Mouse (Mus musculus): ENCODE results near the gene Angptl7.

Gene Angptl7

DNA sequence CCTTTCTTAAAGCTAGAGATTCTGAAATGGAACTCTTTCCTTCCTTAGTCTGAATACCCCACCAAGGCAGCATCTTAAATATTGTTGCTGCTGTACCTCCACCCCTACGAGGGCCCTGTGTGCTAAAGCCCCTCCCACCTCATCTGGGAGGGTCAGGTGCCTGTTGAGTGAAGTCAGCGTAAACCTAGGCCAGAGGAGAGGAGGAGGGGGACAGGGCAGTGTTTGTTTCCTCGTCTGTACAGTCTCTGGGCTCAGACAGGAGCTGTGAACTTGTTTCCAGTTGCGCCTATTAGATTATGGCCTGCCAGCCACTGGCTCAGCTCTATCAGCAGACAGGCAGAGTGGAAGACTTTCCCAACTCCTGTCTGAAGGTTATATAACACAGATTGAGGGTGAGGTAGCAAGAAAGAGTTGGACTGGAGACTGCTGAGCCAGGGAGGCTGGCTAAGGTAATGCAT is at the start of gene Angptl7:
Angptl7 (minus strand) TSS at position 51 of the 458 bp plus-strand sequence.
- DNase-seq = no peak

DNA sequence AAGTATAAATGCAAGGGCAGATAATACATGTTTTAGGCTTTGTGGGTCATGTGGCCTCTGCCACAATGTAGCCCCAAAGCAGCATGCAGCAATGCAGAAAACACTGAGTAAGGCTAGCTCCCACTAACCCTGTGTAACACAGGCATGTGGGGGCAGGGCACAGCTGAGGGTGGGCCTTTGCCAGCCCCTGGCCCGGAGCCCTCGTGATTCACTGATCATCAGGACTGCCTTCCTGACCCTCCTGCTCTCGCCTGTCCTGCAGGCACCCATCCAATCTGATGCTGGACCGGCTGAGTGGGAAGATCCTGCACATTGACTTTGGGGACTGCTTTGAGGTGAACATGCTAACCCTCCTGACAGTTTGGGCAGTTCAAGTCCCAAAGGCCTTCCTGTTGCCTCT is 48.8 kb upstream of the Angptl7 start:
- DNase-seq = no peak

DNA sequence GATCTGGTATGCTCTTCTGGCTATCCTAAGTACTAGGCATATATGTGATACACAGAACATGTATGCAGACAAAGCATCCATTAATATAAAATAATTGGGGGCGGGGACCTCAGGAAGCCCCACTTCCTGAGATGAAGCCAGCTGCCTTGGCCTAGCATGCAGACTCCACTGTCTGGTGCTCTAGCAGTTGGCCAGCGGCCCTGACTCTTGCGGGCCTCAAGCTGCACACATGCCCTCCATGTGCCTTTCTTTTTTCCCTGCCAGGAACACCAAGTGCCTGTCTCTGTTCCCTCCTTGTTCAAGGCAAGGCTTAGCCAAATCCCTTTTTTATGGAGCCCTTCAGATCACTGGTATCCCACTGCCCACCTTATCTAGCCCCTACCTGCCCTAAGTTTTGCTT is 35.6 kb upstream of the Angptl7 start:
- peak; percentile 52 to 69 for DNase-seq

DNA sequence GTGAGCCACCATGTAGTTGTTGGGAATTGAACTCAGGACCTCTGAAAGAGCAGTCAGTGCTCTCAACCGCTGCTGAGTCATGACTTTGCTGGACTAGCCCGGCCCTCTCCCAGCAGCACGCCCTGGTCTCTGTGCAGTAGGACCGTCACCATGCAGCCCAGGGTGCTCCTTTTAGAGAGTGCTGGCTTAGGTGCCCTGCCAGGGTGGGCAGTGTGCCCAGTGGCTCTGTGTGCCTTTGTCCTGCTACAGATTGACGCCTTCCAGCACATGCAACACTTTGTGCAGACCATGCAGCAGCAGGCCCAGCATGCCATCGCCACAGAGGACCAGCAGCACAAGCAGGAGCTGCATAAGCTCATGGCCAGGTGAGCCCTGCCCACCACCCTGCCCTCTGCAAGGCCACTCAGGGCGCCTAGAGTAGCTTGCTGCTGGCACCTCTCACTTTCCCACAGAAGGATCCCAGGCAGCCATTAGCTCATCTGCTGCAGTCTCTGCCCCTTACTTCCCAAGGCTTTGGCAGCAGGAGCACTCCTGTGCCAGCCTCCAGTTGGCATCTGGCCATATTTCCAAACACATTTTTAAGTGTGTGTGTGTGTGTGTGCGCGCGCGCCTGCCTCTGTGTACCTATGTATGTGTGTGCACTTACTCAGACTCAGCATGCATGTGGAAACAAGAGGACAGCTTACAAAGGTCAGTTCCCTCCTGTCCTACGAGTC is 33.5 kb upstream of the Angptl7 start:
- peak; percentile 64 to 76 for DNase-seq

DNA sequence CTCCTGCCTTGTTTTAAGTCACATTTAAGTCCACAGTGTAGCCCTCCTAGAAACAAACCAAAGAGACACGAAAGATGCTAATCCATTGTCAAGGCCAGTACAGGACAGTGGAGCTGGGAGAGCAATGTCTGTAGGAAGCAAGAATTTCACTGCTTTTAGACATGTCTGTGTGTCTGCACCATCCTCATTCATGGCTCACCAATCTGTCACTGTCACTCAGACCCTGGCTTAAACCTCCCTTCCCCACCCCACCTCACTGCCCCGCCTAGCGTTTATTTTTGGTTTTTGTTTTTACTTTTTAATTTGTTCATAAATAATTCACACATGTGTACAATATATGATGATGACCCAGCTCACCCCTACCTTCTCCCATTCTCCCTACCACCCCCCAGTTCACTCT is 32.3 kb upstream of the Angptl7 start:
- no peak for DNase-seq

DNA sequence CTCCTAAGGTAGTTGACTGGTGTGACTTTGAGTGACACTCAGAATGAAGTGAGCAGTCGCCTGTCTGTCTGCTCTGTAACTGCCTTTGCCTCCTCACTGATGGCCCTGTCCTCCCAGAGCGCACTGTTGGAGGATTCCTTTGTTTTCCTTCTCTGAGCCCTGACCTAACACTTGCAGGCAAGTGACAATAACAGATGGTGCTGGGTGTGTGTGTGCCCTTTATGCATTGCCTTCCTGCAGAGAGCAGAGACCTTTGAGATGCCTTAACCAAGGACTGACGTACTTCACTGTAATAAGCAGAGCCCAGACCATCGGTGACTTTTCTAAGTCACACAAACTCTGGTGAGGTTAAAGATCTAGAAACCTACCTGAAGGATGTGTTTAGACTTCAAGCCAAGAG is 31.1 kb upstream of the Angptl7 start:
- DNase-seq = peak; percentile 34 to 56

DNA sequence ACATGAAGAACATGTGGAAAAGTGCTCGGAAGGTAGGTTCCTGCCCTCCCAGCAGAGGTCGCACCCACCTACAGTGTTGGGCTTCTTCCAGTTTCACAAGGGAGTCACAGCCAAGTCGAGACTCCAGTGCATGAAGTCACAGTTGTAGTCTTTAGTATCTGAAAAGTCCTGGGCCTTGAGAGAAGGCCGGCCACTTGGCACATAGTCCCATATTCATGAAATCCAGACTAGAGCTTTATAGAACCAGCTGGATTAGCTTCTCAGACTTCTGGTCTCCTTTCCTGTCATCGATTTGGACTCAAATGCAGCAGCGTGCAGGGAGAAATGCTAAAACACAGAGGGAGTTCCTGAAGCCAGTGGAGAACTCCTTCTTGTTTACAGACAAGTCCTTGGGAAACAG is 30.5 kb upstream of the Angptl7 start:
- DNase-seq = no peak

DNA sequence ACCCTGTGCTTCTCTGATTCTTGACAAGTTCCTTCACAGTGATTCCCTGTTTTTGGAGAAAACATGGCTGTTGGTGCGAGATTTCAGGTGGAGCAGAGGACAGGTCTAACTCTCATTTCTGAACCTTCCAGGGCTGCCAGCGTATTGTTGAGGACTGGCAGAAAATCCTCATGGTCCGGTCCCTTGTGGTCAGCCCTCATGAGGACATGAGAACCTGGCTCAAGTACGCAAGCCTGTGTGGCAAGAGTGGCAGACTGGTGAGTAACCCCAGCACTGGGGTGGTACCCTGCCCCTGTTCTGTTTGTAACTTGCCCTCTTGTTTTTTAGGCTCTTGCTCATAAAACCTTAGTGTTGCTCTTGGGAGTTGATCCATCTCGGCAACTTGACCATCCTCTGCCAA is 30.1 kb upstream of the Angptl7 start:
- no peak for DNase-seq

DNA sequence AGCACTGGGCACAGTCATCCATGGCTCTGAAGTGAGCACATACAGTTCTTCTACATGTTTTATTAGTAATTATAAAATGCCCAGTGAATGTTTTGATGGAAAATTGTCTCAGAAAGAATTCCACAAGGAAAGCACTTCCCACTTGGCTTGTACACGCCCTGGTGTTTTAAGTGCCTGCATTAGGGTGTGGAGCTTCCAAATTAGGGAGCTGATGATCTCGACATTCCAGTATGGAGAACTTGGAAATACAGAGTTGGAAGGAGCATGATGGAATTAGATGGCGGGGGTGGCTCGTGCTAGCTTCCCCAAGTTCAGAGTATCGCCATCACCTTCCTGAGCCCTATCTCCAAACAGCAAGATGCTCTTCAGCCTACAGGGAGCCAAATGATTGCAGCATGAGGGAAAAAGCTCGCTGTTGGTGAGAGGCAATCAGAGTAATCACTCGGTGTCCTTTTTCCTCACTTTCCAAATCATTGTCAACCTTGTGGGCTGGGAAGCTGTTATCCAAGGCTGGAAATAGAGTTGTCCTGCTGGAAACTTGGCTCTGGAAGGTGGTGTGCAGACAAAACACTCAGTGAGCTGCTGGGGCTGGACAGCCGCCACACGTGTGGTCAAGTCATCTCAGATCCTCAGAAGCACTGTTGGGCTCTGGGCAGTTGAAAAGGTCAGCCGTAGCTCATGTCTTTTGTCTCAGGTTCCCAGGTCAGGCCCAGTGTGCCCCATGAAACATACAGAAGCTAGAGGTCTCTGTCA is 27.1 kb upstream of the Angptl7 start:
- DNase-seq = no peak

DNA sequence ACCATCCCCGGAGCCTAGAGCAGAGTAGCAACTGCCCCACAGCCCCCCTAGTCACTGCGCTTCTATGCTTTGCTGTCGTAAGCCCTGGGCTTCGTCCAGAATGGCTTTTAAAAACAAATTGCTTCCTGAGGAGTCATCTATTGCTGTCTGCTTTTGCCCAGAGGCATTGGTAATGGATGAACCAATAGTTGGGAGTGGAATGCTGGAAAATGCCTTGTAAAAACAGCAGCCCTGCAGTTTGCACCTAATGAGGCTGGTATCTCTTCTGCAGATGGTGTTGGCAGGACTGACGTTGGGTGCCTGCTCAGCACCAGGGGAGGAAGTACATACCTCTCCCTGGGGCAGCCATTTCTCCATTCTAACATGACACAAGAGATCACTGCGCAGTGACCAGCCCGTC is 23.3 kb upstream of the Angptl7 start:
- DNase-seq = no peak

DNA sequence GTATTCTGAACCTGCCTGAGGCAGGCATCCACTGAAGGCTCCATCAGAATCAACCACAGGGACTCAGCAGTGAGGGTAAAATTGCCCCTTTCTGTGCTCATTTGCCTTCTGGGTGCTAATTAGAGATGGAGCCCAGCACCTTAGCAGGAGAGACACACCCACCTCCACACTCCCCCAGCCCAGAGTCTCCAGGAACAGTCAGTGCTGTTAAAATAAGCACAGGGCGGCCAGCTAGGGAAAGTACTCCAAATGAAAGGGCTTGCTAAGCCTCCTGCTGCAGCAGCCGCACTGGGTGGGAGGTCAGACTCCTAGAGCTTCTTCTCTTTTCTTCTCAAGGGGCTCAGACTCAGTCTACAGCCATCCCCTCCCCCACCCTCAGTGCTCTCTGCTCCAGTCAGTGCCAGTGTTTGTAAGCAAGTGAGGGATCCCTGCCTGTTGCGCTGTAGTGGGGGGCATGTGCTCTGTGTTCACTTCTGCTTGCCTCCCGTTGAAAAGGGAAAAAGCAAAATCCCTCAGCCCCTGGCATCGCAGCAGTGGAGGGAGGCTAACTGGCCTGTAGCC is 18.1 kb upstream of the Angptl7 start:
- DNase-seq = no peak

DNA sequence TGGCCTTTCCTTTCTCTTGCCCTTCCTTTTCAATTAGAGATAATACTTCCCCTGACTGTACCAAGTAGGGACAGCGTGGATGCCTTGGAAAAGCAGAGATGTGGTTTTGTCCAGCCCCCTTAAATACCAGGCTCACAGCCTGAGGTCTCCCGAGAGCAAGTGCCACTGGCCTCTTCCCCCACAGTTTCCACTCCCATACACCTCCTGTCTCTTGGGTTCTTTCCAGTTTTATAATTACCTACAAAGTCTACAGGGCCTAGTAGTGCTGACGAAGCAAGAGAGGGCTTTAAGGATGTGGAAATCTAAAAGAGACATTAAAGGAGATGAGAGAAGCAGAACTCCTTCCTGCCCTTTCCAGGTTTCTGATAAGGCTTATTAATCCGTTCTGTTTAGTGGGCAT is 17.5 kb upstream of the Angptl7 start:
- DNase-seq = no peak

DNA sequence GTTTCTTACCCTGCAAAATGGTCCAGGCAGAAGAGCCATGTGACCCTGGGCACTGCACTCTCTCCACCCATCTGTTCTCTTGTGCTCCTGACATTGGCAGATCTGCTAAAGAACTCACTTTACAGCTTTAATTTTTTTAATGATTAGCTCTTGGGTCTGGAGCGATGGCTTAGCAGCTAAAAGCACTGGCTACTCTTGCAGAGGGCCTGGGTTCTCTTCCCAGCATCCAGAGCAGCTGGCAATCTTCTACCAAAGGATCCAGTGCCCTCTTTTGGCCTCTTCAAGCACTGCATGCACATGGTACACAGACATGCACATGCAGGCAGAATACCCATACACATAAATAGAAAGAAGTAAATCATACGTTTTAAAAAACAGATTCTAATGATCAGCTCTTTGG is 15.1 kb upstream of the Angptl7 start:
- DNase-seq = no peak

DNA sequence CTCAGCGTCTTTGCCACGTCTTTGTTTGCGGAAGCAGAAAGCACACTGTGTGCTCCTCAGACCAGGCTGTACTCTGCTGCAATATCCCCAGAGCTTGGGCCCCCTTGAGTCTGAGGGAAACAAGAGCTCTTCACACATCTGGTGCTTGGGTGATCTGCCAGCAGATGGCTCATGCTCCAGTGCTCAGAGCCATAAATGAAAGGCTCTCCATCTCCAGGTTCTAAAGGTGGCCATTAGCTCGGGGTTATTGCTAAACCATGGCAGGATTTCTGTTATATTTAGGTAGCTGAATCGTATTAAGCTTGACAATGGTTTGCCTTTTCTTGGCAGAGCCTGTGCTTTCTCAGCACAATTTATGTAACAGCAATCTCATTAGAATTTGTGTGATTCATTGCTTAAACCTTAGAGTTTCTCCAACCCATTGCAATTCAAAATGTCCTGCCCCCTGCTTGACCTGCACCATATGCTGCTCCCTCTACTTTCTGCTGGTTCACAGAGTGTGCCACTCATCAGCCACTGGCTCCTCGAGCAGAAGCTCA is 12.8 kb upstream of the Angptl7 start:
- no peak for DNase-seq

DNA sequence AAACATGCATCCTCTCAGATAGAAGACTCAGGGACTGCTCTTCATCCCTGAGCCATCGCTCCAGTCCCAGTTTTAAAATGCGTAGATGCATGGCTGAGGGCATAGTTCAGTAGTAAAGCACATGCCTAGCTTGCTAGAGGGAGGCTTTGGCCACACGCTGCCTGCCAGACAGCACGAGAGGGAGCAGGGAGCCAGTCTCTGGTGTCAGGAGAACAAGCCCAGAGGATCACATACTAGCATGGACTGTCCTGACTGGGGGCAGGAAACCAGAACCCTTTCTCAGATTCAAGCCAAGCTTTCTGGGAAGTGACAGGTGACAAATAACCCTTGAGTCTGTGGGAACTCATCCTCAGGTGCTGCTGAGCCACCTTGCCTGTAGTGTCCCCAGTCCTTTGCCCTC is 11.1 kb upstream of the Angptl7 start:
- no peak for DNase-seq

DNA sequence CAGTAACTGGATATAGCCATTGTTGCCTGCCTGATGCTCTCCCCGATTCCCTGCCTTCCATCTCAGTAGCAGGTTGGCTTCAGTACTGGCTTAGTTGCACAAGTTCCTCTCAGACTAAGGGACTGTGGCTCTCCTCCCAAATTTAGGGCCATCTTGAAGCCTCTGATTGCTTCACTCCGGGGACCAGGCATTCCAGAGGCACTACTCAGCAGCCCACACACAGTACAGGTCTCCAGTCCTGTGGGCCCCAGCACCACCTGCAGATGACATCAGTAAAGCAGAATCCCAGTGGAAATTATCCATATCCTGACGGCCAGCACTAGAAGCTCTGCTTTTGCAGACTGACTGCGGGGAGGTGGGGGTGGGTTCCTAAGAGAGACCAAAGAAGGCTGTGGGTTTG is 10.4 kb upstream of the Angptl7 start:
- no peak for DNase-seq

DNA sequence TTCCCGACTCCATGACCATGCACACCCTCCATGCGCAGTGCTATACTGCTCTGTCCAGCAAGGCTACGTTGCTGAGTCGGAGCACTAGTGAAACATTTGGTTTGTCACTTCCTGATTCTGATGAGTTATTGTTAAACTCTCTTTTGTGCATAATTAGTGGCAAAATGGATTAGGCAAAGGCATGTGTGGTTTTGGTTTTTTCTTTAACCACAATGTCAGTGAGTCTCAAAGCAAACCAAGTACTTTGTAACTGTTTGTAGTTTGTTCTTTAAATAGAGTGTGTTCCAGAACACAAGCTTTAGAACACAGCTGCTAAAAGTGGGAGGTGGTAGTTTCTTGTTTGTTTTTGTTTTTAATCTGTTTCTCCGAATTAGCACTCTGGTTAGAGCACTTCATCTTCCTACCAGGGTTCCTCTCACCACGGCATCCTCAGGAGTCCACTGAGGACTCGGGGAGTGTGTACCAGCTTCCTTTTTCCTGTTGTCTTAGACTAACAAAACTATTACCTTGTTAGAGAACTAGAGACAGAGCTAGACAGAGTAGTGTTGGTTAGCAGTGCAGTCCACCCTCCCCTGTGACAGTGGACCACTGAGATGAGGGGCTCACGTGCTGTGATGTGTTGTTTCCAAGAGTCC is 9.3 kb upstream of the Angptl7 start:
- DNase-seq = no peak

DNA sequence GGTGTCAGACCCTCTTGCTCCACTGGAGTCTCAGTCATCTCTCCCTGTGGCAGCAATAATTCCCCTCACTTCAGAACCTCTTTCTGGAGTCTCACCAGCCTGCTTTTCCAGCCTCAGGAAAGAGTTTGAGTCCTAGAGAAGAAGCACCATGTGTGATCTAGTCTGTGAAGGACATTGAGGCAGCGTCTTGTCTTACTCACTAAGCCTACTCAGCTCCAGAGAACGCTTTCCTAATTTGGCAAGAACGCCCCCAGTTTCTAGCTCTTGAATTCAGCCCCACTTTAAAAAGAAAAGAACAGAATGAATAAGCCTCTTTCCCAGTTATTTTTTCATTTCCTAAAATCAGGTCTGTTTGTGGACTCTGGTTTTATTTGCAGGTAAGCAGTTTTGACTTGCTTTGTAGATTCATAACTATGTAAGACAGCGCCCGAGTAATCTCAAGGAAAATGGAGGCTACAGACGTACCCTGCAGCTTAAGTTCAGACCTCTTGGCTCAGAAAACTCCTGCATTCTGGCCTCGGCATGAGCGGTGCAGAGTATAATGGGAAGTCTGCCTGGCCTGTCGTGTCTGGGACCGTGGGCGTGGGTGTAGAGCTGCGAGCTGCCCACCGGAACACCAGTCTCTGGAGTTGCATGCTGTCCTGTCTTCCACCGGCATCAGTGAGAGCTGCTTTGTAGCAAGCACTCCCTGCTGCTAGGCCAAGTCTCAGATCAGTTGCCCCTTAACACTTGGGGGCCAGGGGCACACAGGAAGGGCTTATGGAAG is 8.0 kb upstream of the Angptl7 start:
- DNase-seq = no peak

DNA sequence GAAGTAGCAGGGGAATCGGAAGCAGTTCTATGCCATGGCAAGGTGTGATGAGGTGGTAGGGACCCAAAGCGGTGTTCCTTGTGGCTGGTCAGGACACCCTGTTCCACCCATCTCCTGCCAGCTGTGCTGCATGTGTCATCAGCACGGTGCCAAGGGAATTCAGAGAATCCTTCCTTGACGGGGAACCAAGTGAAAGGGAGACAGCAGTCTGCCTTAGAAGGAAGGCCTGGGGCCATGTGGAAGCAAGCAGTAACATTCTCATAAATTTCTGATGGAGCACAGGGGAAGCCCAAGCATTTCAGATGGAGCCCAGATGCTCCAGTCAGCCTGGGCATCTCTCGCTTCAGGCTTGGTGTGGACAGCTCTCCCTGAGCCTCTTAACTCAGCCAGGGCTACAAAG is 7.3 kb upstream of the Angptl7 start:
- DNase-seq = no peak

DNA sequence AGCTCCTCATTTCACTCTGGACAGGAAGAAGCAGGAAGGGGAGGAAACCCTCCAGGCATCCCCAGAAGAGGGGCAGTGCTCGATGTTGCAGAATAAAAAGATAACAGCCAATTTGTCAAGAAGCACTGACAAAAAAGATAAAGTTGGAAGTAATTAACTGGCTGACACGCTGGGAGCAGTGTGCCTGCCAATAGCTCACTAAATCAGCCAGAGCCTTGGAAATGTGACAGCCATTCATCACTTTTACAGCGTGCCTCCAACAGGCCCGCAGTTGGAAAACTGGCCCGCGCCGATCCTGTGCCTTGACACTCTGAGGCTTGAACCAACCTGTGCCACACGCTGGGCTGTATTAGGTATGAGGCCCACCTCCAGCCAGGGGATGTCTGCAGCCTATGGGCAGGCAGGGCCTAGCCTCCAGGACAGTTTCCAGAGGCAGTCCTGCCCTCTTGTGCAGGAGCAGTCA is 4.3 kb upstream of the Angptl7 start:
- peak; percentile 64 to 76 for DNase-seq

DNA sequence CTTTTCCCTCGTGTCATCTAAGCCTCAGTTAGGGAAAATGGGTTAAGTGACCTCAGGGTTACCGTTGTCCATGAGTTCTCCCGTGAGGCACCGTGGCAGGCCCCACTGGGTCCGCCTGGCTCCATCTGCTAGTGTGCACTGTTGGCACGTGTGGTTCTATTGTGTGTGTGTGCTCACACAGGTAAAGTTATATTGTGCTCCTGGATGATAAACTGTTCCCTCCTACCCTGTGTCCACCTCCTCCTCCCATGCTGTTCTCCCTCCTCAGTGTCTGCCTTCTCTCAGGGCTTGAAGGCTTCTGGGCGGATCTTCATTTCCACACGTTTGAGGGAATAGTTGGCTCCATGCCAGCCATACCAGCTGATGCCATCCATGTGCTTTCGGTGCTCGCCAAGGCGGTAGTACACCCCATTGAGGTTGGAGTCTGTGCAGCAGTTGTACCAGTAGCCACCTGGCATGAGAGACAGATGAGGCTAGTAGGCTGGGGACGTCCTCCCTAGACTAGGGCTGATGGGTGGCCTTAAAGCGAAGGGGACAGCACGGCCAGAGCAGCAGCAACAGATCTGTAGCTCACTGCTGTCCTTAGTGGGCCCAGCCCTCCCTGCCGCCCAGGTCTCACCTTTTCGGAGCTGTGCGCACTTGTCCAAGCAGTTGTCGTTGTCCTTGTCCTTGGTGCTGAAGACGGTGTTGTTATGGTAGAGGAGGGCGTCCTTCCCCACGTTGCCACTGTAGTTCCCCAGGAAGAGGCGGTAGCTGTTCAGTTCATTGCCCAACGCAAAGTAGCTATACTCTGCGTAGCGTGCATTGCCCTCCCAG is 4.2 kb downstream of the Angptl7 start:
- DNase-seq = peak; percentile 83 to 89

DNA sequence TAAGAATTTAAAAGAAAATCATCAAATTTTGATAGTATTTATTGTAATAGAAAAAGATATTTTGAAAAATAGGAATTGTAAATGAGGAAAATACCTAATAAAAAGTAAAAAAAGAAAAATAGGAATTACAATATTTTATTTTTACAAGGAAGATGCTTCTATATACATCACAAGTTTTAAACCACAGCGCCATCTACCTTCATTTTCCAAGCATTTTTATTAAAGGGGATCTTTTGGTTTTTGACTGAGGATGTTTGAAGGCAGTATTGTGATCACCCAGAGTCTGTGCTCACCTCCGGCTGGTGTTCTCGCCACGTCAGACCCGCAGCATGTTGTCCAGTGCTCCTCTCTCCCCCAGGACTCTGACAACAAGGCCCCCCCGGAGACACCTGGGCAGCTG is 5.1 kb downstream of the Angptl7 start:
- DNase-seq = no peak
